Mouse (Mus musculus): ENCODE results near the gene Dcps. TPM values are rescaled to one million over a fixed set of nuclear protein-coding genes. Genes with fewer than 3 reads are reported as not detected.

Dcps gene
- total and polyA plus RNA-seq, 2 experiments from 2014 or later = 48.5 to 55.3 TPM

GRCm38 (mm10) chr9:35197625-35198024, 21.8 kb upstream of the Dcps start:
- ATAC-seq = no peak
- WGBS = 91% methylated on average over 3 of the region's 3 CpGs
- TF ChIP-seq CTCF (IDR thresholded peaks at IDR 0.05; ENCODE audit: low read depth) = no peak

DNA sequence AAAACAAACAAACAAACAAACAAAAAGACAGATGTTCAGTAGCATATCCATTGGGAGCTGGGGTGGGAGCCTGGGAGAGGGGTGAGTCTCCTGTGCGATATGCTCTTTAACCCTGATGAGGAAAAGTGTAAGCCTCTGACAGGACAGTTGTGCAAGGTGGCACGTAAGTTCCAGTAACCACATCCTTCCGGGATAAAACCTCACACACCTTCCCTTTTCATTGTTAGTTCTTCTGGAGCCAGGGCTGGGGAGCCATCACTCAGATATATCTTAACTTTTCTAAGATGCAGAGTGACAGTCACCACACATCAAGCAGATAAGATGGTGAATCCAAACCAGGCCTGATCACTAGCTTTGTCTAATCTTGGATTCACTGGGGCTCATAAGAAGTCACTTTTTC, 18.2 kb upstream of the Dcps start:
- no peaks in the 10 kb centered on the region for H3K9me3 ChIP-seq (ENCODE audit: low read length)
- no peak for TF ChIP-seq CTCF (IDR thresholded peaks at IDR 0.05; ENCODE audit: low read depth)
- no peak overlapping the region for H3K4me2 ChIP-seq (ENCODE audit: low read depth, low read length)
- H3K27ac ChIP-seq = no peak overlapping the region
- DNase-seq (ENCODE audit: low spot score) = no peak
- no peak overlapping the region for H3K9ac ChIP-seq (replicated peaks; ENCODE audit: low read length)
- H3K27me3 ChIP-seq (ENCODE audit: insufficient read depth, low read length) = no peaks in the 10 kb centered on the region
- no peak for ATAC-seq
- no peaks in the 10 kb centered on the region; the same call in 1 of the 2 replicates for H3K4me1 ChIP-seq (ENCODE audit: insufficient read depth, low read length)
- H3K4me3 ChIP-seq (ENCODE audit: low read length) = no peak overlapping the region
- 99% methylated on average over 3 of the region's 3 CpGs for WGBS
- H3K36me3 ChIP-seq (ENCODE audit: insufficient read depth, low read length) = no peaks in the 10 kb centered on the region

More at GRCm38 (mm10) chr9:35197625-35198024, 21.8 kb upstream of the Dcps start:
- H3K4me1 ChIP-seq (ENCODE audit: insufficient read depth, low read length) = no peaks in the 10 kb centered on the region
- no peak overlapping the region for H3K9ac ChIP-seq (replicated peaks; ENCODE audit: low read length)
- no peak for DNase-seq (ENCODE audit: low spot score)
- H3K4me3 ChIP-seq (ENCODE audit: low read length) = no peak overlapping the region
- H3K36me3 ChIP-seq (ENCODE audit: insufficient read depth, low read length) = no peaks in the 10 kb centered on the region
- H3K27ac ChIP-seq = no peak overlapping the region
- no peaks in the 10 kb centered on the region for H3K9me3 ChIP-seq (ENCODE audit: low read length)
- no peak overlapping the region for H3K4me2 ChIP-seq (ENCODE audit: low read depth, low read length)
- H3K27me3 ChIP-seq (ENCODE audit: insufficient read depth, low read length) = no peaks in the 10 kb centered on the region

GRCm38 (mm10) chr9:35192983-35193542, 17.2 kb upstream of the Dcps start:
- Histone ChIP-seq H3K4me1 (ENCODE audit: insufficient read depth, low read length) (no peaks in the 10 kb centered on the region; the same call in 1 of the 2 replicates), H3K27ac (no peak overlapping the region), H3K4me2 (ENCODE audit: low read depth, low read length) (no peak overlapping the region), H3K36me3 (ENCODE audit: insufficient read depth, low read length) (no peaks in the 10 kb centered on the region), H3K9me3 (ENCODE audit: low read length) (no peaks in the 10 kb centered on the region), H3K9ac (replicated peaks; ENCODE audit: low read length) (no peak overlapping the region), H3K27me3 (ENCODE audit: insufficient read depth, low read length) (no peaks in the 10 kb centered on the region), H3K4me3 (ENCODE audit: low read length) (no peak overlapping the region)
- 72% methylated on average over 11 of the region's 11 CpGs for WGBS
- no peak for TF ChIP-seq CTCF (IDR thresholded peaks at IDR 0.05; ENCODE audit: low read depth)
- ATAC-seq (no peak), DNase-seq (ENCODE audit: low spot score) (no peak)

DNA sequence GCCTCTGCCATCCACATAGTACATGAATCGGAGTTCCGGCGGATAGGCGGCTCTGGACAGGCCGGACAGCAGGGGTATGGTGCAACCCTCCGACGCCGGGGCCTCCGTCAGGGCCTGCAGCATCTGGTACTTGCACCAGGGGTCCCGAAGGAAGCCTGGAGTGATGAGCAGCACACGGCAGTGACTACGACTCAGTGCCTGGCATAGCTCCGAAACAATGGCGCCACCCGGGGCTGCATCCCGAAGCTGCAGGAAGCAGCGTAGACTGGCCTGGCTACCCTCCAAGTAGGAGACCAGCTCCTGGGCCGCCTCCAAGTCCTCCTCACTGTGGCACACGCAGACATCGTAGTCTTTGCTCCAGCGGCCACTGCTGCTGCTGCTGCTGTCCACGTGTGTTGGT, 12.8 kb upstream of the Dcps start:
- Histone ChIP-seq H3K4me1 (ENCODE audit: insufficient read depth, low read length) (no peaks in the 10 kb centered on the region; the same call in 1 of the 2 replicates), H3K27ac (no peak overlapping the region), H3K9ac (replicated peaks; ENCODE audit: low read length) (no peak overlapping the region), H3K9me3 (ENCODE audit: low read length) (no peaks in the 10 kb centered on the region), H3K4me2 (ENCODE audit: low read depth, low read length) (peak overlapping the region; percentile 42), H3K27me3 (ENCODE audit: insufficient read depth, low read length) (no peaks in the 10 kb centered on the region), H3K36me3 (ENCODE audit: insufficient read depth, low read length) (no peaks in the 10 kb centered on the region), H3K4me3 (ENCODE audit: low read length) (no peak overlapping the region)
- TF ChIP-seq CTCF (IDR thresholded peaks at IDR 0.05; ENCODE audit: low read depth) = peak; percentile 37
- ATAC-seq (peak; percentile 68), DNase-seq (ENCODE audit: low spot score) (peak; percentile 79)
- WGBS = 36% methylated on average over 22 of the region's 22 CpGs

GRCm38 (mm10) chr9:35187351-35187903, 11.6 kb upstream of the Dcps start:
- no peak for DNase-seq (ENCODE audit: low spot score)
- Histone ChIP-seq H3K4me1 (ENCODE audit: insufficient read depth, low read length) (no peaks in the 10 kb centered on the region; the same call in 1 of the 2 replicates), H3K27me3 (ENCODE audit: insufficient read depth, low read length) (no peaks in the 10 kb centered on the region), H3K9ac (replicated peaks; ENCODE audit: low read length) (no peak overlapping the region), H3K4me2 (ENCODE audit: low read depth, low read length) (no peak overlapping the region), H3K9me3 (ENCODE audit: low read length) (no peaks in the 10 kb centered on the region), H3K27ac (no peak overlapping the region), H3K36me3 (ENCODE audit: insufficient read depth, low read length) (no peaks in the 10 kb centered on the region), H3K4me3 (ENCODE audit: low read length) (no peak overlapping the region)
- no peak for ATAC-seq
- 89% methylated on average over 10 of the region's 10 CpGs for WGBS
- TF ChIP-seq CTCF (IDR thresholded peaks at IDR 0.05; ENCODE audit: low read depth) = no peak

DNA sequence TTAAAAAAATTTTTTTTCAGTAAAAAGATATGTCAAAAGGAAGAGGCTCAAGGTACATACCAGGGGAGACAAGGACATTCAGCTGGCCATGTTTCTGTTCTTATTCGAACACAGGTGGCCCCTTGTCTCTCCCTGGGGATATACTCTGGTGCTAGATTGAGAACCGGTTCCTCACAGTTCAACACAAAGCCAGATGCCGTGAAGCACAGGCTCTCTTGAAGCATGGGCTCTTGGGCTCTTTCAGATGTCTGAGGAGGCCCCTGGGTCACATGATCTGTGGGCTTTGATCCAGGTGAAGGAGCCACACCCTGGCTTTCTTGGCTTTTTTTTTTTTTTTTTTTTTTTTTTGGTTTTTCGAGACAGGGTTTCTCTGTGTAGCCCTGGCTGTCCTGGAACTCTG, 10.6 kb upstream of the Dcps start:
- no peak for TF ChIP-seq CTCF (IDR thresholded peaks at IDR 0.05; ENCODE audit: low read depth)
- Histone ChIP-seq H3K4me1 (ENCODE audit: insufficient read depth, low read length) (no peaks in the 10 kb centered on the region; the same call in 1 of the 2 replicates), H3K27ac (no peak overlapping the region), H3K27me3 (ENCODE audit: insufficient read depth, low read length) (no peaks in the 10 kb centered on the region), H3K4me2 (ENCODE audit: low read depth, low read length) (no peak overlapping the region), H3K36me3 (ENCODE audit: insufficient read depth, low read length) (no peaks in the 10 kb centered on the region), H3K4me3 (ENCODE audit: low read length) (no peak overlapping the region), H3K9ac (replicated peaks; ENCODE audit: low read length) (no peak overlapping the region), H3K9me3 (ENCODE audit: low read length) (no peaks in the 10 kb centered on the region)
- 90% methylated on average over 3 of the region's 4 CpGs for WGBS
- ATAC-seq (no peak), DNase-seq (ENCODE audit: low spot score) (no peak)

GRCm38 (mm10) chr9:35183359-35183758, 7.5 kb upstream of the Dcps start:
- Histone ChIP-seq H3K4me1 (ENCODE audit: insufficient read depth, low read length) (no peaks in the 10 kb centered on the region), H3K27me3 (ENCODE audit: insufficient read depth, low read length) (no peaks in the 10 kb centered on the region), H3K4me3 (ENCODE audit: low read length) (no peak overlapping the region), H3K36me3 (ENCODE audit: insufficient read depth, low read length) (no peaks in the 10 kb centered on the region), H3K4me2 (ENCODE audit: low read depth, low read length) (no peak overlapping the region), H3K27ac (no peak overlapping the region), H3K9ac (replicated peaks; ENCODE audit: low read length) (no peak overlapping the region), H3K9me3 (ENCODE audit: low read length) (no peaks in the 10 kb centered on the region)
- WGBS = 72% methylated on average over 5 of the region's 5 CpGs
- no peak for TF ChIP-seq CTCF (IDR thresholded peaks at IDR 0.05; ENCODE audit: low read depth)
- DNase-seq (ENCODE audit: low spot score) (no peak), ATAC-seq (no peak)

All from hindbrain, postnatal 0 days (tissue).